Mouse (Mus musculus): Measurements from ENCODE around the gene Rapgef1.
"Not testable (repeated sequence)": the region's sequence is repeated elsewhere in the genome, so short reads cannot be mapped to it uniquely, and the experiment has no call there.

GRCm38 (mm10) chr2:29631564-29632167 lies 12.1 kb downstream of the Rapgef1 start:
- not testable (repeated sequence) for TF ChIP-seq CTCF, EP300 (IDR thresholded peaks at IDR 0.05)

All from lung, postnatal 0 days (tissue).